Mouse (Mus musculus) stomach, postnatal 0 days (tissue): ENCODE measurements at regions not wholly inside any gene's neighbourhood (a gene's known extent, or its start where the extent isn't known, plus 50 kb on each side); places are given as distances from the start of the nearest gene placed in this dataset.

ENCODE experiments used
- CTCF ChIP-seq: IDR thresholded peaks from 2 replicates; pipeline ENCODE4 v1.5.1; 2016; ENCODE audit warnings: antibody characterized with exemption, low read depth, mild to moderate bottlenecking, moderate library complexity
- EP300 ChIP-seq: optimal IDR thresholded peaks from 2 replicates; pipeline ENCODE3; 2016; ENCODE audit warnings: antibody characterized with exemption

DNA sequence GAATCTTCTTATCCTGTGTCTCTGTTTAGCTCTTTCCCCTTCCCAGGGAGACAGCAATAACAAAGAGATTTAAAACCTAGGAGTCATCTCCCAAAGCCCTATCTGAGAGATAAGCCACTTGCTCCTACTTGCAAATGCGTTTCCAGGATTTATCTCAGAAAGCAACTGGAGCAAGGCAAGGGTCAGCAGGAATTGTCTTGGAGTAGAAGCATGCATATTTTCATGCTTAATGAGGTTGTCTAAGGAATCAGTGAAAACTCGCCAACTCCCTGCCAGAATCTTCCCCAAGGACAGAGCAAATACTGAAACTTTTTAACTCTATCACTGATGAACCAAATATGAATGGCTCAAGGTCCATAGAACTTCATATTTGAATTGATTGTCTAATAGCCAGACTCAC, 234.6 kb upstream of the Cd180 start:
- TF ChIP-seq CTCF: no peak
- no peak for TF ChIP-seq EP300
